Mouse (Mus musculus) urinary bladder, postnatal 14 days (tissue): ENCODE measurements at regions not wholly inside any gene's neighbourhood (a gene's known extent, or its start where the extent isn't known, plus 50 kb on each side); places are given as distances from the start of the nearest gene placed in this dataset.

Source experiments
- DNase-seq: peaks from one replicate; pipeline ENCODE4 v3.0.0; 2021; ENCODE audit warnings: low spot score

- DNase-seq, result no peak
These were observed 496.0 kb downstream of the Olfm4 start for GRCm38 (mm10) chr14:80479918-80480317.

GRCm38 (mm10) chr14:80482771-80483170 is 498.9 kb downstream of the Olfm4 start:
- DNase-seq, result no peak

GRCm38 (mm10) chr14:80484256-80484655 is 500.4 kb downstream of the Olfm4 start:
- DNase-seq, result no peak

- no peak for DNase-seq
These were observed 501.3 kb downstream of the Olfm4 start for GRCm38 (mm10) chr14:80485149-80485548.

GRCm38 (mm10) chr14:80486605-80487004 is 502.7 kb downstream of the Olfm4 start:
- DNase-seq, result no peak

- DNase-seq, result no peak
These were observed 508.4 kb downstream of the Olfm4 start for GRCm38 (mm10) chr14:80492043-80492900.

GRCm38 (mm10) chr14:80492901-80493279 is 509.0 kb downstream of the Olfm4 start:
- no peak for DNase-seq

- no peak for DNase-seq
These were observed 520.5 kb downstream of the Olfm4 start for GRCm38 (mm10) chr14:80504351-80504750.

- DNase-seq, result no peak
These were observed 532.7 kb downstream of the Olfm4 start for GRCm38 (mm10) chr14:80516626-80517025.

GRCm38 (mm10) chr14:80521216-80521615 is 537.3 kb downstream of the Olfm4 start:
- DNase-seq, result no peak

- DNase-seq, result no peak
These were observed 537.8 kb downstream of the Olfm4 start for GRCm38 (mm10) chr14:80521631-80522030.

GRCm38 (mm10) chr14:80522536-80522935 is 538.7 kb downstream of the Olfm4 start:
- DNase-seq, result no peak

- DNase-seq, result no peak
These were observed 544.6 kb downstream of the Olfm4 start for GRCm38 (mm10) chr14:80528419-80529028.

- no peak for DNase-seq
These were observed 552.3 kb downstream of the Olfm4 start for GRCm38 (mm10) chr14:80536044-80536745.

GRCm38 (mm10) chr14:80559950-80560349 is 576.1 kb downstream of the Olfm4 start:
- DNase-seq, result no peak
